Mouse (Mus musculus) forebrain, embryonic 12.5 days (tissue): ENCODE measurements around the gene Tspan11. TPM values are rescaled to one million over a fixed set of nuclear protein-coding genes. Genes with fewer than 3 reads are reported as not detected.

Experiments
- ATAC-seq: fragments of 200-750 bp; cut with Nextera tagmentation; 2 replicates; pipeline ENCODE4 v1.8.0; 2017; ENCODE audit warnings: moderate TSS enrichment; ENCODE audit not compliant: low FRiP score
- H3K27ac ChIP-seq: fragments of 300-500 bp; sonication (generic); 2 replicates; pipeline ENCODE4 v1.5.1; 2016; ENCODE audit warnings: mild to moderate bottlenecking
- H3K27me3 ChIP-seq: fragments of 300-500 bp; sonication (generic); 2 replicates; pipeline ENCODE4 v1.6.1; 2016; ENCODE audit warnings: mild to moderate bottlenecking
- H3K36me3 ChIP-seq: fragments of 300-500 bp; sonication (generic); replicated peaks from 2 replicates; pipeline ENCODE4 v1.6.1; 2016; ENCODE audit warnings: mild to moderate bottlenecking
- H3K4me1 ChIP-seq: fragments of 300-500 bp; sonication (generic); 2 replicates; pipeline ENCODE4 v1.6.1; 2016
- H3K4me2 ChIP-seq: fragments of 300-500 bp; sonication (generic); 2 replicates; pipeline ENCODE4 v1.6.1; 2016; ENCODE audit warnings: mild to moderate bottlenecking, moderate library complexity
- H3K4me3 ChIP-seq: fragments of 300-500 bp; sonication (generic); replicated peaks from 2 replicates; pipeline ENCODE4 v1.5.1; 2016; ENCODE audit warnings: mild to moderate bottlenecking
- H3K9ac ChIP-seq: fragments of 300-500 bp; sonication (generic); 2 replicates; pipeline ENCODE4 v1.6.1; 2016; ENCODE audit warnings: mild to moderate bottlenecking
- H3K9me3 ChIP-seq: fragments of 300-500 bp; sonication (generic); 2 replicates; pipeline ENCODE4 v1.6.1; 2016
- WGBS: fragments of 180-500 bp; shearing (Covaris S2); methylation state at CpG from one replicate; pipeline ENCODE4 v1.1.7; 2016; 5-methylcytosine and 5-hydroxymethylcytosine counted together
- polyA plus RNA-seq: library from polyadenylated mRNA; unstranded; fragments of >200 nt; fragmentation: Nextera tagmentation; extraction: Ambion mirVana; gene quantifications from 2 replicates; pipeline ENCODE4 v1.2.1, GENCODE M21; 2016

The Tspan11 gene
- 11.9 and 13.0 TPM in 2 replicates for polyA plus RNA-seq

- Histone ChIP-seq H3K4me2 (peak within 1 kb of the TSS; percentile 83), H3K4me3 (peak within 1 kb of the TSS; percentile 50), H3K36me3 (no peaks in the 10 kb centered on the region), H3K27ac (peak within 1 kb of the TSS; percentile 72), H3K9me3 (no peaks in the 10 kb centered on the region), H3K4me1 (peaks cover 34% of the 10 kb centered on the region), H3K27me3 (peaks cover 24% of the 10 kb centered on the region), H3K9ac (peak within 1 kb of the TSS; percentile 66)
- peak; percentile 76 for ATAC-seq
- WGBS = under 1% methylated on average over 36 of the region's 36 CpGs
Measured at GRCm38 (mm10) chr6:127887511-127888421, at the start of gene Tspan11. Gene Tspan11, plus strand, starts transcription at chr6:127887589.

- Histone ChIP-seq H3K4me1 (no peaks in the 10 kb centered on the region), H3K9ac (no peak overlapping the region), H3K36me3 (no peaks in the 10 kb centered on the region), H3K4me2 (no peak overlapping the region), H3K4me3 (no peak overlapping the region), H3K27ac (no peak overlapping the region), H3K27me3 (no peaks in the 10 kb centered on the region), H3K9me3 (no peaks in the 10 kb centered on the region)
- ATAC-seq = no peak
- WGBS = 95% methylated on average over 4 of the region's 4 CpGs
Measured at GRCm38 (mm10) chr6:127837910-127838309, 49.5 kb upstream of the Tspan11 start.

GRCm38 (mm10) chr6:127839538-127839937, 47.9 kb upstream of the Tspan11 start:
- no peaks in the 10 kb centered on the region for H3K4me1 ChIP-seq
- no peak for ATAC-seq
- H3K4me3 ChIP-seq = no peak overlapping the region
- no peaks in the 10 kb centered on the region for H3K9me3 ChIP-seq
- no peak overlapping the region for H3K9ac ChIP-seq
- H3K27ac ChIP-seq = no peak overlapping the region
- no peaks in the 10 kb centered on the region for H3K27me3 ChIP-seq
- 60% methylated on average over 2 of the region's 2 CpGs for WGBS
- H3K4me2 ChIP-seq = no peak overlapping the region
- no peaks in the 10 kb centered on the region for H3K36me3 ChIP-seq

GRCm38 (mm10) chr6:127840171-127840570, 47.2 kb upstream of the Tspan11 start:
- WGBS = 85% methylated on average over 7 of the region's 7 CpGs
- no peak overlapping the region for H3K9ac ChIP-seq
- H3K27ac ChIP-seq = no peak overlapping the region
- H3K4me3 ChIP-seq = no peak overlapping the region
- no peaks in the 10 kb centered on the region for H3K36me3 ChIP-seq
- H3K4me2 ChIP-seq = no peak overlapping the region
- no peaks in the 10 kb centered on the region for H3K27me3 ChIP-seq
- no peak for ATAC-seq
- H3K9me3 ChIP-seq = no peaks in the 10 kb centered on the region
- no peaks in the 10 kb centered on the region for H3K4me1 ChIP-seq

- no peak for ATAC-seq
- Histone ChIP-seq H3K27me3 (no peaks in the 10 kb centered on the region), H3K9ac (no peak overlapping the region), H3K4me3 (no peak overlapping the region), H3K36me3 (no peaks in the 10 kb centered on the region), H3K27ac (no peak overlapping the region), H3K4me2 (no peak overlapping the region), H3K9me3 (no peaks in the 10 kb centered on the region), H3K4me1 (no peaks in the 10 kb centered on the region)
- 82% methylated on average over 7 of the region's 7 CpGs for WGBS
Measured at GRCm38 (mm10) chr6:127841326-127841725, 46.1 kb upstream of the Tspan11 start.

GRCm38 (mm10) chr6:127846521-127846920, 40.9 kb upstream of the Tspan11 start:
- no peak for ATAC-seq
- Histone ChIP-seq H3K27me3 (no peaks in the 10 kb centered on the region), H3K4me2 (no peak overlapping the region), H3K9me3 (no peaks in the 10 kb centered on the region), H3K27ac (no peak overlapping the region), H3K36me3 (no peaks in the 10 kb centered on the region), H3K9ac (no peak overlapping the region), H3K4me3 (no peak overlapping the region), H3K4me1 (no peaks in the 10 kb centered on the region)
- 90% methylated on average over 6 of the region's 6 CpGs for WGBS

- H3K27me3 ChIP-seq = no peaks in the 10 kb centered on the region
- no peak for ATAC-seq
Measured at GRCm38 (mm10) chr6:127849496-127849895, 37.9 kb upstream of the Tspan11 start.

GRCm38 (mm10) chr6:127851611-127852010, 35.8 kb upstream of the Tspan11 start:
- Histone ChIP-seq H3K9ac (no peak overlapping the region), H3K4me2 (no peak overlapping the region), H3K4me1 (peaks cover 31% of the 10 kb centered on the region), H3K27me3 (no peaks in the 10 kb centered on the region), H3K9me3 (no peaks in the 10 kb centered on the region), H3K4me3 (no peak overlapping the region), H3K36me3 (no peaks in the 10 kb centered on the region), H3K27ac (no peak overlapping the region)
- 93% methylated on average over 4 of the region's 4 CpGs for WGBS
- no peak for ATAC-seq

More at GRCm38 (mm10) chr6:127849496-127849895, 37.9 kb upstream of the Tspan11 start:
- Histone ChIP-seq H3K4me3 (no peak overlapping the region), H3K27ac (no peak overlapping the region), H3K4me1 (peaks cover 14% of the 10 kb centered on the region), H3K36me3 (no peaks in the 10 kb centered on the region), H3K4me2 (no peak overlapping the region), H3K9ac (no peak overlapping the region), H3K9me3 (no peaks in the 10 kb centered on the region)
- WGBS = 86% methylated on average over 6 of the region's 6 CpGs

- no peak overlapping the region for H3K27ac ChIP-seq
- H3K9ac ChIP-seq = no peak overlapping the region
- peaks cover 31% of the 10 kb centered on the region for H3K4me1 ChIP-seq
- H3K27me3 ChIP-seq = no peaks in the 10 kb centered on the region
- H3K9me3 ChIP-seq = no peaks in the 10 kb centered on the region
- H3K4me2 ChIP-seq = no peak overlapping the region
- no peak for ATAC-seq
- whole genome bisulfite sequencing = 94% methylated on average over 7 of the region's 7 CpGs
- no peaks in the 10 kb centered on the region for H3K36me3 ChIP-seq
- no peak overlapping the region for H3K4me3 ChIP-seq
Measured at GRCm38 (mm10) chr6:127853241-127853640, 34.1 kb upstream of the Tspan11 start.

- H3K27me3 ChIP-seq = no peaks in the 10 kb centered on the region
- H3K4me2 ChIP-seq = peak overlapping the region; percentile 27; the same call in 1 of the 2 replicates
- H3K27ac ChIP-seq = peak overlapping the region; percentile 37; the same call in 1 of the 2 replicates
- peak; percentile 37; the same call in 1 of the 2 replicates for ATAC-seq
- no peak overlapping the region for H3K4me3 ChIP-seq
- no peaks in the 10 kb centered on the region for H3K36me3 ChIP-seq
- H3K9ac ChIP-seq = no peak overlapping the region
- WGBS = 24% methylated on average over 16 of the region's 16 CpGs
- no peaks in the 10 kb centered on the region for H3K9me3 ChIP-seq
- peaks cover 31% of the 10 kb centered on the region for H3K4me1 ChIP-seq
Measured at GRCm38 (mm10) chr6:127853771-127854687, 33.4 kb upstream of the Tspan11 start.

GRCm38 (mm10) chr6:127854688-127855013, 32.7 kb upstream of the Tspan11 start:
- WGBS = 92% methylated on average over 2 of the region's 2 CpGs
- peaks cover 31% of the 10 kb centered on the region for H3K4me1 ChIP-seq
- no peak overlapping the region for H3K4me2 ChIP-seq
- H3K27me3 ChIP-seq = no peaks in the 10 kb centered on the region
- no peaks in the 10 kb centered on the region for H3K36me3 ChIP-seq
- no peak overlapping the region for H3K4me3 ChIP-seq
- no peak overlapping the region for H3K27ac ChIP-seq
- no peak for ATAC-seq
- H3K9ac ChIP-seq = no peak overlapping the region
- H3K9me3 ChIP-seq = no peaks in the 10 kb centered on the region

- Histone ChIP-seq H3K27ac (peak overlapping the region; percentile 62), H3K36me3 (no peaks in the 10 kb centered on the region), H3K4me3 (no peak overlapping the region), H3K4me1 (peaks cover 31% of the 10 kb centered on the region), H3K9ac (no peak overlapping the region), H3K4me2 (no peak overlapping the region), H3K27me3 (no peaks in the 10 kb centered on the region), H3K9me3 (no peaks in the 10 kb centered on the region)
- ATAC-seq = peak; percentile 64; the same call in 1 of the 2 replicates
- 28% methylated on average over 9 of the region's 9 CpGs for WGBS
Measured at GRCm38 (mm10) chr6:127855711-127856295, 31.6 kb upstream of the Tspan11 start.
